Mouse (Mus musculus) bone marrow, adult 2 months (tissue): ENCODE data around the gene Vat1.

Experiments used
- CTCF ChIP-seq: fragments of 200-500 bp; IDR thresholded peaks from 2 replicates; pipeline ENCODE4 v1.5.1; 2011; ENCODE audit warnings: low read length, control low read depth; ENCODE audit not compliant: control insufficient read depth, insufficient read depth
- POLR2A ChIP-seq: fragments of 200-500 bp; IDR thresholded peaks from 2 replicates; pipeline ENCODE4 v1.6.1; 2011; ENCODE audit warnings: low read depth, mild to moderate bottlenecking, control low read depth, low read length, borderline replicate concordance; ENCODE audit not compliant: control insufficient read depth

- TF ChIP-seq CTCF = no peak
- TF ChIP-seq POLR2A = peak; percentile 63; the same call in 1 of the 2 replicates
Measured at GRCm38 (mm10) chr11:101417101-101417855, 48.8 kb downstream of the Vat1 start, which contains the start of gene Aarsd1.
